Mouse (Mus musculus): ENCODE measurements around the gene Mfsd11. TPM values are rescaled to one million over a fixed set of nuclear protein-coding genes. Genes with fewer than 3 reads are reported as not detected.
"Not testable (repeated sequence)": the region's sequence is repeated elsewhere in the genome, so short reads cannot be mapped to it uniquely, and the experiment has no call there.

Mfsd11 gene
- total RNA-seq, 2 experiments from 2014 or later: 39.3 to 42.3 TPM

DNA sequence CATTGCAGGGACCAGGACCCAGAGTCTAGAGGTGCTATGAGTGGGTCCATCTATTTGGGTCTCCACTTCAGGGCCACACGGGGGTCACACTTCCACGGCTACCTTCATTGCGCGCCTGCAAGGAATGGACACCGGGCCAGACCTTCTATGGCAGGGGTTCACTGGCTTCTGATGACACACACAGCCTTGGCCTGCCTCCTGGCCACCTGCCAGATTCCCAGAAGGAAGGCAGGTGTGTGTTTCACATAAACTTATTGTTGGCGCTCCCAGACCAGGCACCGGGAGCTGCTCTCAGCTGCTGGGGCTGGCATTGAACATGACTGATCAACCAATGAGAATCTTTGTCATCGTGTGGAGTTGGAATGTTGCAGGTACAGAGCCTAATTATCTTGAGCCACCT is 26.2 kb downstream of the Mfsd11 start:
- no peak for DNase-seq (ENCODE audit: low spot score in 2 of 2)

DNA sequence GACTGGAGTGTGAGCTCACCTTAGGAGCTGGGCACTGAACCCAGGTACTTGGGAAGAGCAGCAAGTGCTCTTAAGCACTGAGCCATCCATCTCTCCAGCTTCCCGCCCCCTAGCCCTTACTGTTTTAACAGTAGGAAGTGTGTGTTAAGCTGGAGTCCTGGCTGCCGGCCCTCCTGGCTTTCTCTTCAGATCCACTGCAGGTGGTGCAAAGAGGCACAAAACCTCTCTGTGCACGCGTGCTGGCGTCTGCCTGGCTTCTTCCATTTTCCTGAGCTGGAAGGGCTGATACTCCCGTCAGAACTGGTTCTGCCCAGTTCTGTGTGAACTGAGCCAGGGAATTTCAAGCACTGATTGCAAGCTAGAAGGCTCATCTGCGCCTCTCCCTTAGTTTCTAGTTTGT is 28.6 kb downstream of the Mfsd11 start:
- DNase-seq (ENCODE audit: low spot score in 2 of 2): no peak

- DNase-seq (ENCODE audit: low spot score in 2 of 2): no peak
Measured at GRCm38 (mm10) chr11:116881440-116881839, 29.2 kb downstream of the Mfsd11 start.

DNA sequence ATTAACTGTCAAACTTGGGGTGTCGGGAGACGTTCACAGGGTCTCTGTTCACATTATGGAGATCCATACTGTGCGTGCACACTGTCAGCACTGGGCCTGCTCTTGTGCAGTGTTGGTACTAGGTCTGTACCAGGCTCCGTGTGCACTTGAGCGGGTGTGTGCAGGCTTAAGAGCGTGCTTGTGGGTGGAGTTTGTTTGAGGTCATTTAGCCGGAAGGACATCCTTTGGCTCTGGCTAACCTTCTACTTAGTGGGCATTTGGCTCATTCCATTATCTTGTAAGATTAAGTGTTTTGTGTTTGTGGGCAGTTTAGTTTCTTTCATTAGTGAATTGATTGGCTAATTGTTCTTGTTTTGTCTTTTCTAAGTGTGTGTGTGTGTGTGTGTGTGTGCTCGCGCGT is 30.2 kb downstream of the Mfsd11 start:
- DNase-seq (ENCODE audit: low spot score in 2 of 2): no peak

DNA sequence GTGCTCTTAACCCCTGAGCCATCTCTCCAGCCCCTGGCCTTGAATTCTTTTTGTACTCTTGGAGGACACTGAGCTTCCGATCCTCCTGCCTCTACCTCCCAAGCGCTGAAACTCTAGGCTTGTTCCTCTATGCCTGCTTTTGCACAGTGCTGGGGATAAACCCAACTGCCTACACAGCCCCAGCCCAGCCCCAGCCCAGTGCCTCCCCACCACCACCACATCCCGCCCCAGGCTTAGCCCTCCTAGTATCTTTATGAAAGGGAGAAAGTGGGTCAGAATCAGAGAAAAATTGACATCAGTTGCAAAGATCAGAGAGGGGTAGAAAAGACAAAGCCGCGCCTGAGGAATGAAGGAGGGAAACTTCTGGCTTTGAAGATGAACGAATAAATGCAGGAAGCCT is 31.8 kb downstream of the Mfsd11 start:
- no peak for DNase-seq (ENCODE audit: low spot score in 2 of 2)

GRCm38 (mm10) chr11:116885275-116886151 is 33.3 kb downstream of the Mfsd11 start:
- peak; percentile 51 to 67 for DNase-seq (ENCODE audit: low spot score in 2 of 2)

DNA sequence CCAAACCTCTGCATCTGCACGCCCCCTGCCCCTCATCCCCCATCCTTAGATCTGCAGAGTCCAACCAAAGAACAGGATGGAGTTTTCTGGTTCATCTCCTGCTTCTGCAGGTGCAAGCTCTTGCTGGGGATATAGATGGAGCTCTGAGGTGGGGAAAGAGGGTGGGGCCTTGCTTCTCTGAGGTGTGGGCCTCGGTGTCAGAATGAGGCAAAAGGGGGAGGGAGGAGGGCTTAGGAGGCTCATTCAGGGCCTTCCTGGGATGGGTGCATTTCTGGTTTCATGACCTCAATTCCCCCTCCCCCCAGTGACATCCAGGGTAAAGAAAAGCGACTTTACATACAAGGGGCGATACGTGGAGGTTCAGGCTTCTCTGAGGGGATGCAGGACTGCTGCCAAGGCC is 34.9 kb downstream of the Mfsd11 start:
- no peak for DNase-seq (ENCODE audit: low spot score in 2 of 2)

DNA sequence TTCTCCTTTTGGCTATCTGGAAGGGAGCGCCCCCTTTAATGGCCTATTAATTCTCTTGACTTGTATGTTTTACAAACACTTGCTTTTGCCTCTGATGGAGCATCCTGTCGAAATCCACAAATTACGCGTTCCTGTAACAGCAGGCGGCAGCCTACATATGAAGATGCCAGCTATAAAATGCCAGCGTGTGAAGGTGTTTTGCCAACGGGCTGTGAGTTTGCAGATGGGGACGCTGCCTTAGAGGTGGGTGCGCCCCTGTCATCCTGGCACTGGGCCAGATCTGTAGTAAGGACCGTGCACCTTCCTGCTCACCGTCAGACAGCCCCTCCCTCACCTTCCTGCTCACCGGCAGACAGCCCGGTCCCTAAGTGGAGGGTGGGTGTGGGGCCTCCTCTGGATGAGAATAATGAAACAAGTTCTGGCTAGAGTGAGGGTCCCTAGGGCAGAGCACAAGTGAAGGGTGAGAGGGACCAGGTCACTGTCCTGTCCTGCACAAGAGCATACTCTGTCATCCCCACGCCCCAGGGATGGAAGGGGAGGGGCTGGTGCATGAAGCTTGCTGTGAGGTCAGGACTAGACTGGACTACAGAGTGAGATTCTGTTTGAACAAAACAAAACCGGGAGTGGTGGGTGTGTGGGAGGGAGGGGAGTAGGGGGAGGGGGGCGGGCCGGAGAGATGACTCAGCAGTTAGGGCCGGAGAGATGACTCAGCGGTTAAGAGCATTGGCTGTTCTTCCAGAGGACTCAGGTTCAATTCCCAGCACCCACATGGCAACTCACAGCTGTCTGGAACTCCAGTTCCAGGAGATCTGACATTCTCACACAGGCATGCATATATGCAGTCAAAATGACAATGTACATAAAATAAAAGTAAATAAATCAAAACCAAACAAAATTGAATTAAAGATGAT is 41.5 kb downstream of the Mfsd11 start:
- DNase-seq (ENCODE audit: low spot score in 2 of 2): no peak

GRCm38 (mm10) chr11:116895402-116895801 is 43.2 kb downstream of the Mfsd11 start:
- no peak for DNase-seq (ENCODE audit: low spot score in 2 of 2)

DNA sequence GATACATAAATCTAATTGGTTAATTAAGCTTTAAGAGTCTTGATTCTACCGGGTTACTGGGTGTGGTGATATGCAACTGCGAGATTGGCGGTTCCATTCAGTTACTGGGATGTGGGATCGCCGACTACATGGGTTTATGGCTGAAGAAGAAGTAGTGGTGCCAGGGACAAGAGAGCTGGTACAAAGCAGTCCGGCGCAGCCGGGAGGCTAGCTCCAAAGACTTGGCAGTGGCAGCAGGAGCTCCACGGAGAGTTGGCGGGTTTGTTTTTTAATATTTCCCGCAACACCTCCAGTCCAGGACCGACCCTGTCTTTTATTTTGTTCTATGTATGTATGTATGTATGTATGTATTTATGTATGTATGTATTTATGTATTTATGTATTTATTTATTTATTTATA is 47.0 kb downstream of the Mfsd11 start:
- DNase-seq (ENCODE audit: low spot score in 2 of 2): no peak

- DNase-seq (ENCODE audit: low spot score in 2 of 2): not testable (repeated sequence)
Measured at GRCm38 (mm10) chr11:116902588-116902987, 50.3 kb downstream of the Mfsd11 start.

- DNase-seq (ENCODE audit: low spot score in 2 of 2): no peak
Measured at GRCm38 (mm10) chr11:116905741-116906456, 53.7 kb downstream of the Mfsd11 start.

DNA sequence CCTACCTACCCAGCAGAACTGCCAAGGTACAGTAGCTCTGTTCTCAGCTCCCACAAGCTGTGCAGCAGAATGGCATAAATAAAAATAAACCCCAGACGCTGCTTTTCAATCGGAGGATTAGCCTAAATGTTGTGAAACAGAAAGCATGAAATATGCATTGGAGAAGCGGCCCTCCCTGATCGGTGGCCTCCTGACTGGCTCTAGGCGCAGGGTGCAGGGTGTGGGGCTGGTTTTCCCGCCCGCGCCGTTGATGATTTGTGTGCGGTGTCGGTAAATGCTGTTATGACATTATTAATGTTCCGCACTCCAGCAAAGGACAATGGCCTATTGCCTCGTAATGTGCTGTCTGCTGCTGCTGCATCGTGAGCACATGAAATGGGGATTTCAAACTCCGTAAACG is 61.3 kb downstream of the Mfsd11 start:
- DNase-seq (ENCODE audit: low spot score in 2 of 2): no peak

DNA sequence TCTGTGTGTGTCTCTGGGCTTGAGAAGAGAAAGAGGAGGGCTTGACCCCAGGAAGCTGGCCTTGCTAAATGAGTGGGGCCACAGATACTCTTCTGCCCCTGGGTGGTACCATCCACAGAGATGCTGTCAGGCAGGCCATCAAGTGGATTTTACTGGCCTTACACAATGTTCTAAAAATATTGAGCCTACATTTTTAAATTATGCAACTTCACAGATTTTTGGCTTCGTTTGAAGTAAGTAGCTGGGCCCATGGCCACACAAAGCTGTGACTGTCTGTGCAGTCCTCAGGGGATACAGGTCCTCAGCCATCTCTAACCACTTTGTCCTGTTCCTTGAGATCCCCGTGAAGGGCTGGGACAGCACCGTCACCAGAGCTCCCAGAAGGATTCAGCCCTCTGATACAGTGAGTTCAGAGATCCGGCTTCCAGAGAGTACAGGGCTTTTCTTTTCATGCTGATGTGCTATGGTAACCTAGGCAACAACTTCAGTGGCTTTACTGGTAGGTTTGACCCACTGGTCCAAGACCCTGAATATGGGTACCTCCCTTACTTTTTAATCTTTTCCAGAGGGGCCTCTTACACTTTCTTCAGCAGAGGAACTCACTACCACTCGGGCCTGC is 62.1 kb downstream of the Mfsd11 start:
- no peak for DNase-seq (ENCODE audit: low spot score in 2 of 2)

DNA sequence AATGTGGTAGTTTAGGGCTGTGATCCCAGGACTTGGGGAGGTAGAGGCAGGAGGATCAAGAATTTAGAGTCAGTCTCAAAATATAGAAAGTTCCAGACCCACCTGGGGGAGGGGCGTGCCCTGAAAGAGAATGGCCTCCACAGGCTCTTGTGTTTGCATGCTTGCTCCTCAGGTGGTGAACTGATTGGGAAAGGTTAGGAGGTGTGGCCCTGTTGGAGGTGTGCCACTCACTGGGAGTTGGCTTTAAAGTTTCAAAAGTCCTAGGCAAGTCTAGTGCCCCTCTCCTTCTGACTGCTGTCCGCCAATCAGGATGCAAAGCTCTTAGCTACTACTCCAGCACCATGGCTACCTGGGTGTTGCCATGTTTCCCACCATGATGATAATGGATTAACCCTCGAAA is 63.0 kb downstream of the Mfsd11 start:
- DNase-seq (ENCODE audit: low spot score in 2 of 2): no peak

- DNase-seq (ENCODE audit: low spot score in 2 of 2): no peak
Measured at GRCm38 (mm10) chr11:116917361-116917760, 65.1 kb downstream of the Mfsd11 start.

DNA sequence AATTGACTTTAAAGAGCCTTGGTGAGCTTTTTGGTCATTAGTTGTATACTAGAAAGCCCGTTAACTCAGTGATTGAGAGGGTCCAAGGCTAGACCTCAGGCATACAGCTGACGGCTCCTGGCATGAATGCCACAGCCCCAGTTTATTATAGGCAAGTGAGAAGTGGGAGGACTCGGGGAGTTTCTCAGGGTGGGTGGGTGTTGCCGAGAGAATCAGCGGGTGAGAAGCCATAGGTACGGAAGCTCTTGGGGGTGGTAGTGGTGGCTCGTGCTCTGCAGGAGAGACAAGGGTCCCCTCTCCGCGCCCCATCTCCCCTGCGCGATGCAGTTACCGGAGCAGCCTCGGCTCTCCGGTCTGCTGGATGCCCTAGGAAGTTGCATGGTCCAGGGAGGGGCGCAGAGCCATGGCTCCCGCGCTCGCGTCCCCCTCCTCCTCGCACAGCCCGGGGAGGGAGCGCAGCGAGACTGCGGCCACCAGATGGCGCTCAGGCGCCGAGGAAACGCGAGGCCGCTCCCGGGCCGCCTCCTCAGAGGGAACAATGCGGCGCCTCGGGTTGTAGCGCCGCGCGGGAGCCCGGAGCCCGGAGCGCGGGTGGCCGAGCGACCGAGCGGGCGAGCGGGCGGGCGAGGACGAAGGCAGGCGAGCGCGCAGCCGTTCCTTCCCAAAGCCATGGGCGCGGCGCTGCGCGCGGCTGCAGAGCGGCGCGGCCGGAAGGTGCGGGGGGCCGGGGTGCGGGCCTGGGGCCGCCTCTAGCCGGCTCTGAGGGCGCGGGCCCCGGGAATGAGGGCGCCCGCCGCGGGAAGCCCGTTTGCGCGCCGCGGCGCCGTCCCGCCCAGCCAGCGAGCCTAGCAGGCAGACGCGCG is 66.3 kb downstream of the Mfsd11 start, which contains the start of gene Mgat5b:
Gene Mgat5b, plus strand, starts transcription at position 541 of the 863 bp plus-strand sequence.
- DNase-seq (ENCODE audit: low spot score in 2 of 2): peak; percentile 91 to 93

GRCm38 (mm10) chr11:116919186-116920020 is 67.2 kb downstream of the Mfsd11 start:
- DNase-seq (ENCODE audit: low spot score in 2 of 2): no peak

GRCm38 (mm10) chr11:116920746-116921145 is 68.5 kb downstream of the Mfsd11 start:
- DNase-seq (ENCODE audit: low spot score in 2 of 2): no peak

All from adrenal gland, adult 18-20 months (tissue).